Comparison of ENCODE assay signal across 15 mouse cellular contexts in genomic region chr13:45465616-45466015, GRCm38 (mm10). TPM values are rescaled to one million over a fixed set of nuclear protein-coding genes. Genes with fewer than 3 reads are reported as not detected.
DNase-seq lines count a peak whose midpoint lies in the region; ATAC-seq and TF ChIP-seq lines count a peak whose summit lies in the region.
"Had no signal": no experiment of that assay in that cellular context is flagged by ENCODE, and none has a peak within 500 bp of the region (broad histone marks: within the 10 kb centered on the region; RNA-seq: fewer than 3 reads in every experiment).

No protein-coding gene starts in this region.

- no peaks in the 10 kb centered on the region for H3K36me3 ChIP-seq in embryonic facial prominence, embryonic 12.5 days
- no peaks in the 10 kb centered on the region for H3K36me3 ChIP-seq in embryonic facial prominence, embryonic 10.5 days (replicated peaks)
- no peaks in the 10 kb centered on the region for H3K36me3 ChIP-seq in hindbrain, embryonic 16.5 days (ENCODE audit: control insufficient read depth, insufficient read depth, low read length)
- no peaks in the 10 kb centered on the region for H3K36me3 ChIP-seq in hindbrain, embryonic 14.5 days (replicated peaks; ENCODE audit: control insufficient read depth, insufficient read depth)
- no peaks in the 10 kb centered on the region for H3K36me3 ChIP-seq in myocyte (ENCODE audit: control insufficient read depth, insufficient read depth)
- H3K36me3 ChIP-seq: heart, embryonic 13.5 days; midbrain, embryonic 12.5 days; neural tube, embryonic 12.5 days had no signal

- no peaks in the 10 kb centered on the region for H3K79me2 ChIP-seq in myocyte (ENCODE audit: control insufficient read depth, insufficient read depth)

- no peak for DNase-seq in embryonic facial prominence, embryonic 10.5 days (ENCODE audit: low spot score)
- no peak for DNase-seq in hindbrain, embryonic 14.5 days (ENCODE audit: low spot score)
- peak; percentile 53 for DNase-seq in ovary, adult 18-20 months (ENCODE audit: low spot score)
- no peak for DNase-seq in ovary, postnatal 10 days (ENCODE audit: low spot score)
- DNase-seq in left cerebral cortex, adult 18-20 months (ENCODE audit: low spot score in 2 of 2) = no peak
- DNase-seq: lung, postnatal 36 days; right cerebral cortex, postnatal 14 days; thymus, adult 2 months had no signal

- H3K4me1 ChIP-seq in embryonic facial prominence, embryonic 12.5 days = peaks cover 14% of the 10 kb centered on the region
- peaks cover 39% of the 10 kb centered on the region for H3K4me1 ChIP-seq in embryonic facial prominence, embryonic 10.5 days
- H3K4me1 ChIP-seq in hindbrain, embryonic 16.5 days (ENCODE audit: control insufficient read depth, insufficient read depth, low read depth, low read length) = peaks cover 9% of the 10 kb centered on the region
- peaks cover 15% of the 10 kb centered on the region for H3K4me1 ChIP-seq in hindbrain, embryonic 14.5 days (replicated peaks; ENCODE audit: control insufficient read depth, insufficient read depth, low read length)

- H3K9me3 ChIP-seq in embryonic facial prominence, embryonic 12.5 days = no peaks in the 10 kb centered on the region
- no peaks in the 10 kb centered on the region for H3K9me3 ChIP-seq in embryonic facial prominence, embryonic 10.5 days
- no peaks in the 10 kb centered on the region for H3K9me3 ChIP-seq in hindbrain, embryonic 16.5 days (ENCODE audit: control insufficient read depth, low read length)
- no peaks in the 10 kb centered on the region for H3K9me3 ChIP-seq in hindbrain, embryonic 14.5 days (ENCODE audit: control insufficient read depth, low read length)
- H3K9me3 ChIP-seq: heart, embryonic 13.5 days; midbrain, embryonic 12.5 days; neural tube, embryonic 12.5 days had no signal

- no peaks in the 10 kb centered on the region for H3K27me3 ChIP-seq in embryonic facial prominence, embryonic 12.5 days
- H3K27me3 ChIP-seq in embryonic facial prominence, embryonic 10.5 days (replicated peaks; ENCODE audit: low read depth, poor library complexity, severe bottlenecking) = peaks cover 7% of the 10 kb centered on the region; the same call in 1 of the 2 replicates
- no peaks in the 10 kb centered on the region; the same call in 1 of the 2 replicates for H3K27me3 ChIP-seq in hindbrain, embryonic 16.5 days (replicated peaks; ENCODE audit: control insufficient read depth, insufficient read depth, low read length)
- H3K27me3 ChIP-seq in hindbrain, embryonic 14.5 days (ENCODE audit: control insufficient read depth, insufficient read depth, low read length) = peaks cover 14% of the 10 kb centered on the region
- no peaks in the 10 kb centered on the region for H3K27me3 ChIP-seq in myocyte (ENCODE audit: control insufficient read depth, insufficient read depth, insufficient read length)
- H3K27me3 ChIP-seq: heart, embryonic 13.5 days had no signal

- WGBS in embryonic facial prominence, embryonic 12.5 days = 81% methylated on average over 10 of the region's 10 CpGs
- 85% methylated on average over 10 of the region's 10 CpGs for WGBS in embryonic facial prominence, embryonic 10.5 days
- 53% methylated on average over 10 of the region's 10 CpGs for WGBS in hindbrain, embryonic 16.5 days
- WGBS in hindbrain, embryonic 14.5 days = 64% methylated on average over 10 of the region's 10 CpGs

- H3K4me2 ChIP-seq in embryonic facial prominence, embryonic 12.5 days (replicated peaks) = no peak overlapping the region
- peak overlapping the region; percentile 18; the same call in 1 of the 2 replicates for H3K4me2 ChIP-seq in hindbrain, embryonic 16.5 days (ENCODE audit: low read length)
- no peak overlapping the region for H3K4me2 ChIP-seq in hindbrain, embryonic 14.5 days (replicated peaks)
- H3K4me2 ChIP-seq in myocyte (ENCODE audit: low read depth) = peak overlapping the region; percentile 26
- H3K4me2 ChIP-seq: heart, embryonic 13.5 days; midbrain, embryonic 12.5 days; neural tube, embryonic 12.5 days had no signal

- no peak for ATAC-seq in embryonic facial prominence, embryonic 12.5 days (ENCODE audit: insufficient number of reproducible peaks, insufficient read depth, low FRiP score, low TSS enrichment)
- ATAC-seq in hindbrain, embryonic 16.5 days = peak; percentile 48; the same call in 1 of the 2 replicates
- ATAC-seq in hindbrain, embryonic 14.5 days (ENCODE audit: low FRiP score) = no peak; the same call in 1 of the 2 replicates
- ATAC-seq: CD4-positive, CD25-positive, alpha-beta regulatory T cell, adult 4 months had no signal

- H3ac ChIP-seq in myocyte (ENCODE audit: control insufficient read depth, insufficient read length) = no peak overlapping the region

- no peak overlapping the region for H3K9ac ChIP-seq in embryonic facial prominence, embryonic 12.5 days
- H3K9ac ChIP-seq in hindbrain, embryonic 16.5 days (ENCODE audit: low read depth, low read length) = no peak overlapping the region
- no peak overlapping the region for H3K9ac ChIP-seq in hindbrain, embryonic 14.5 days
- H3K9ac ChIP-seq: heart, embryonic 13.5 days; midbrain, embryonic 12.5 days; neural tube, embryonic 12.5 days had no signal

- TF ChIP-seq POLR2A in myocyte (IDR thresholded peaks at IDR 0.05; ENCODE audit: insufficient read length, low read depth) = no peak

- H3K4me3 ChIP-seq in embryonic facial prominence, embryonic 12.5 days = no peak overlapping the region
- H3K4me3 ChIP-seq in embryonic facial prominence, embryonic 10.5 days = no peak overlapping the region
- no peak overlapping the region for H3K4me3 ChIP-seq in hindbrain, embryonic 16.5 days (ENCODE audit: low read length)
- no peak overlapping the region for H3K4me3 ChIP-seq in hindbrain, embryonic 14.5 days (replicated peaks; ENCODE audit: low read length)
- no peak overlapping the region for H3K4me3 ChIP-seq in myocyte
- H3K4me3 ChIP-seq: heart, embryonic 13.5 days; midbrain, embryonic 12.5 days; neural tube, embryonic 12.5 days had no signal

- H3K27ac ChIP-seq in embryonic facial prominence, embryonic 12.5 days = peak overlapping the region; percentile 58; the same call in 1 of the 2 replicates
- H3K27ac ChIP-seq in embryonic facial prominence, embryonic 10.5 days (replicated peaks) = no peak overlapping the region
- 0 out of 2 replicates have a peak overlapping the region, but pooled peaks have one; percentile 40 for H3K27ac ChIP-seq in hindbrain, embryonic 16.5 days (ENCODE audit: low read depth, low read length)
- H3K27ac ChIP-seq in hindbrain, embryonic 14.5 days = no peak overlapping the region
- H3K27ac ChIP-seq: heart, embryonic 13.5 days; midbrain, embryonic 12.5 days; neural tube, embryonic 12.5 days had no signal

TF ChIP-seq in myocyte, 11 proteins besides CTCF, POLR2A, EP300 and RAD21:
- no peak for TF ChIP-seq REST (IDR thresholded peaks at IDR 0.05; ENCODE audit: insufficient read depth, insufficient read length)
- TF ChIP-seq MYOG (IDR thresholded peaks at IDR 0.05; ENCODE audit: control insufficient read depth in 1 of 3, insufficient read depth in 1 of 3, insufficient read length in 2 of 3, low read depth in 2 of 3) = no peak
- TF ChIP-seq MYOD1 (IDR thresholded peaks at IDR 0.05; ENCODE audit: control insufficient read depth in 1 of 3, insufficient read length in 2 of 3, low read depth in 2 of 3) = no peak
- no peak for TF ChIP-seq TCF3 (IDR thresholded peaks at IDR 0.05; ENCODE audit: insufficient read length, low read depth)
- TF ChIP-seq MAX (IDR thresholded peaks at IDR 0.05; ENCODE audit: low read depth) = no peak
- TF ChIP-seq USF1 (IDR thresholded peaks at IDR 0.05; ENCODE audit: low read depth) = no peak

RNA-seq across cellular contexts. Expression of gene Gmpr, which starts 41.6 kb away (rescaled TPM):
- polyA plus RNA-seq in embryonic facial prominence, embryonic 12.5 days (2016; fragmentation: Nextera tagmentation; extraction: Ambion mirVana) = 21.2 and 21.4 TPM in 2 replicates
- 22.5 and 25.6 TPM in 2 replicates for polyA plus RNA-seq in embryonic facial prominence, embryonic 10.5 days (2016; fragmentation: Nextera tagmentation; extraction: Ambion mirVana)
- polyA plus RNA-seq in hindbrain, embryonic 16.5 days (2015; fragmentation: Nextera tagmentation; extraction: Ambion mirVana) = 40.7 and 41.5 TPM in 2 replicates
- polyA plus RNA-seq in hindbrain, embryonic 14.5 days (2014; fragmentation: Nextera tagmentation; extraction: Ambion mirVana) = 35.5 and 39.5 TPM in 2 replicates
- polyA plus RNA-seq in myocyte (2012; fragmentation: generic; extraction: Trizol) = 41.6 TPM
- 10 to 100 TPM; 49.5 to 52.7 TPM for total RNA-seq in left cerebral cortex, adult 18-20 months (2021)

Comparison
In these comparisons a context has a peak if more than half of its experiments do, and no peak if none do; other contexts are left out.
1. H3K27ac ChIP-seq: peak in embryonic facial prominence, embryonic 12.5 days (single experiment) and hindbrain, embryonic 16.5 days (single experiment); none in embryonic facial prominence, embryonic 10.5 days (single experiment) and hindbrain, embryonic 14.5 days (single experiment).
2. H3K4me2 ChIP-seq: peak in hindbrain, embryonic 16.5 days (single experiment) and myocyte (single experiment); none in embryonic facial prominence, embryonic 12.5 days (single experiment) and hindbrain, embryonic 14.5 days (single experiment).